Mouse (Mus musculus) adrenal gland (tissue): ENCODE measurements around the gene Ctbp2.

ENCODE experiments used
- intact Hi-C: fragments of 180-260 bp; cut with DNase I; formaldehyde crosslinking; loops from one replicate; pipeline ENCODE4 v1.15.1; 2025

The Ctbp2 gene

GRCm38 (mm10) chr7:133011611-133012010 lies 112.5 kb downstream of the Ctbp2 start:
- intact Hi-C loops: no loop called here

GRCm38 (mm10) chr7:133011191-133011590 lies 113.0 kb downstream of the Ctbp2 start:
- intact Hi-C loops: no loop called here

- intact Hi-C loops: no loop called here
Observed at GRCm38 (mm10) chr7:133010477-133010876, 113.7 kb downstream of the Ctbp2 start.

- intact Hi-C loops: no loop called here
Observed at GRCm38 (mm10) chr7:133009676-133010075, 114.5 kb downstream of the Ctbp2 start.

GRCm38 (mm10) chr7:133008663-133009062 lies 115.5 kb downstream of the Ctbp2 start:
- intact Hi-C loops: no loop called here

GRCm38 (mm10) chr7:133007343-133007742 lies 116.8 kb downstream of the Ctbp2 start:
- intact Hi-C loops: no loop called here

- intact Hi-C loops: no loop called here
Observed at GRCm38 (mm10) chr7:133005772-133006171, 118.4 kb downstream of the Ctbp2 start.

GRCm38 (mm10) chr7:133003421-133003820 lies 120.7 kb downstream of the Ctbp2 start:
- intact Hi-C loops: loop anchor here (2.0 kb wide), 1 partner anchor 347 kb away; no protein-coding TSS in a partner anchor

- intact Hi-C loops: loop anchor here (2.0 kb wide), 1 partner anchor 345 kb away; no protein-coding TSS in a partner anchor
Observed at GRCm38 (mm10) chr7:133002271-133002670, 121.9 kb downstream of the Ctbp2 start.

GRCm38 (mm10) chr7:133001388-133001787 lies 122.8 kb downstream of the Ctbp2 start:
- intact Hi-C loops: no loop called here

GRCm38 (mm10) chr7:132999061-132999460 lies 125.1 kb downstream of the Ctbp2 start:
- intact Hi-C loops: loop anchor here (10.0 kb wide), 1 partner anchor 64 kb away; the partner anchor contains the start of gene Zranb1

- intact Hi-C loops: loop anchor here (10.0 kb wide), 1 partner anchor 64 kb away; the partner anchor contains the start of gene Zranb1
Observed at GRCm38 (mm10) chr7:132998639-132999038, 125.5 kb downstream of the Ctbp2 start.

GRCm38 (mm10) chr7:132996391-132996790 lies 127.8 kb downstream of the Ctbp2 start:
- intact Hi-C loops: loop anchor here (10.0 kb wide), 1 partner anchor 62 kb away; the partner anchor contains the start of gene Zranb1

GRCm38 (mm10) chr7:132994628-132995191 lies 129.4 kb downstream of the Ctbp2 start:
- intact Hi-C loops: loop anchor here (10.0 kb wide), 1 partner anchor 60 kb away; the partner anchor contains the start of gene Zranb1

- intact Hi-C loops: loop anchor here (10.0 kb wide), 1 partner anchor 59 kb away; the partner anchor contains the start of gene Zranb1
Observed at GRCm38 (mm10) chr7:132994120-132994519, 130.0 kb downstream of the Ctbp2 start.

- intact Hi-C loops: loop anchor here (10.0 kb wide), 1 partner anchor 58 kb away; the partner anchor contains the start of gene Zranb1
Observed at GRCm38 (mm10) chr7:132992967-132993615, 131.1 kb downstream of the Ctbp2 start.

GRCm38 (mm10) chr7:132991240-132991900 lies 132.8 kb downstream of the Ctbp2 start:
- intact Hi-C loops: loop anchor here (10.0 kb wide), 1 partner anchor 57 kb away; the partner anchor contains the start of gene Zranb1

GRCm38 (mm10) chr7:132989839-132990238 lies 134.3 kb downstream of the Ctbp2 start:
- intact Hi-C loops: loop anchor here (10.0 kb wide), 1 partner anchor 55 kb away; the partner anchor contains the start of gene Zranb1

- intact Hi-C loops: no loop called here
Observed at GRCm38 (mm10) chr7:132982639-132983038, 141.5 kb downstream of the Ctbp2 start.

- intact Hi-C loops: no loop called here
Observed at GRCm38 (mm10) chr7:132977981-132978380, 146.2 kb downstream of the Ctbp2 start.

- intact Hi-C loops: no loop called here
Observed at GRCm38 (mm10) chr7:132976079-132976478, 148.1 kb downstream of the Ctbp2 start.

GRCm38 (mm10) chr7:132972079-132972478 lies 152.1 kb downstream of the Ctbp2 start:
- intact Hi-C loops: loop anchor here (5.0 kb wide), 1 partner anchor 35 kb away; no protein-coding TSS in a partner anchor
